Mouse (Mus musculus) thymus, adult 2 months (tissue): ENCODE results near the gene Chtop.

Source experiments
- CTCF ChIP-seq: fragments of 200-500 bp; IDR thresholded peaks from 2 replicates; pipeline ENCODE4 v1.5.1; 2012; ENCODE audit warnings: mild to moderate bottlenecking, control low read depth, low read length, moderate library complexity, borderline replicate concordance; ENCODE audit not compliant: control insufficient read depth, poor library complexity, insufficient read depth; ENCODE audit errors: extremely low read depth
- POLR2A ChIP-seq: fragments of 200-500 bp; IDR thresholded peaks from 2 replicates; pipeline ENCODE4 v1.6.1; 2012; ENCODE audit warnings: mild to moderate bottlenecking, low read length, control low read depth, moderate library complexity; ENCODE audit not compliant: control insufficient read depth, poor library complexity, insufficient read depth; ENCODE audit errors: extremely low read depth

GRCm38 (mm10) chr3:90526076-90526475 lies 16.8 kb upstream of the Chtop start:
- TF ChIP-seq POLR2A (no peak), CTCF (no peak)
